8 mouse cellular contexts compared by ENCODE assay signal in the genomic region with DNA sequence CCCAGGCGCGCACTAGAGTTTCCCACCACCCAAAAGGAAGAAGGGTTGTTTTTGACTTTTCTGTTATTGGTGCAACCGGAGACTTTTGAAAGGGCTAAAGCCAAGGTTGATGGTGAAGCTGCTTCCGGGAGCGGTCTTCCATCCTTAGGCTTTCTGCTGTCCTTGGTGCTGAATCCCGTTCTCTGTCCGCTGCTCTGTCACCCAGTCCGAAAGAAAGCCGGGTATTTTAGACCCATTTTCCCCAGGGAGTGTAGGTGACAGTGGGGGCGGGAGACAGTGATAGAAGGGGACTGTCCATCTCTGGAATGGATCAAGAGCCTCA. TPM values are rescaled to one million over a fixed set of nuclear protein-coding genes. Genes with fewer than 3 reads are reported as not detected.
DNase-seq lines count a peak whose midpoint lies in the region; ATAC-seq and TF ChIP-seq lines count a peak whose summit lies in the region.

No protein-coding gene starts in this region.

- H3K4me2 ChIP-seq in limb, embryonic 13.5 days (replicated peaks), result peak overlapping the region; percentile 67
- peak overlapping the region; percentile 81 for H3K4me2 ChIP-seq in neural tube, embryonic 11.5 days (ENCODE audit: low read depth)

- H3K27ac ChIP-seq in hindbrain, embryonic 10.5 days, result no peak overlapping the region
- H3K27ac ChIP-seq in limb, embryonic 13.5 days, result no peak overlapping the region
- no peak overlapping the region for H3K27ac ChIP-seq in neural tube, embryonic 11.5 days (ENCODE audit: low read depth, low read length)
- H3K27ac ChIP-seq in layer of hippocampus, adult 2 months, result no peak overlapping the region

- peak; percentile 28 for DNase-seq in right cerebral cortex, postnatal 4 days
- DNase-seq in right cerebral cortex, adult 18-20 months, result no peak
- DNase-seq in embryo, embryonic 10.5 days (ENCODE audit: low spot score), result peak; percentile 88
- DNase-seq in hindbrain, embryonic 10.5 days (ENCODE audit: low spot score), result peak; percentile 73
- peak; percentile 72 for DNase-seq in neural tube, embryonic 11.5 days (ENCODE audit: low spot score)
- no peak for DNase-seq in layer of hippocampus, adult 2 months (ENCODE audit: low spot score in 2 of 2)

- H3K9ac ChIP-seq in limb, embryonic 13.5 days, result no peak overlapping the region
- no peak overlapping the region for H3K9ac ChIP-seq in neural tube, embryonic 11.5 days (ENCODE audit: low read length)

- no peaks in the 10 kb centered on the region for H3K9me3 ChIP-seq in hindbrain, embryonic 10.5 days
- H3K9me3 ChIP-seq in limb, embryonic 13.5 days, result no peaks in the 10 kb centered on the region
- no peaks in the 10 kb centered on the region for H3K9me3 ChIP-seq in neural tube, embryonic 11.5 days (ENCODE audit: control insufficient read depth, low read length)

- peaks cover 26% of the 10 kb centered on the region for H3K4me1 ChIP-seq in hindbrain, embryonic 10.5 days (replicated peaks)
- H3K4me1 ChIP-seq in limb, embryonic 13.5 days, result peaks cover 6% of the 10 kb centered on the region
- H3K4me1 ChIP-seq in neural tube, embryonic 11.5 days (ENCODE audit: control insufficient read depth, insufficient read depth, low read length), result peaks cover 11% of the 10 kb centered on the region

- H3K4me3 ChIP-seq in hindbrain, embryonic 10.5 days, result peak overlapping the region; percentile 59
- H3K4me3 ChIP-seq in limb, embryonic 13.5 days, result peak overlapping the region; percentile 37; the same call in 1 of the 2 replicates
- H3K4me3 ChIP-seq in neural tube, embryonic 11.5 days (ENCODE audit: low read depth, low read length), result peak overlapping the region; percentile 46; the same call in 1 of the 2 replicates
- H3K4me3 ChIP-seq in layer of hippocampus, adult 2 months, result no peak overlapping the region; the same call in 1 of the 2 replicates

- no peaks in the 10 kb centered on the region for H3K36me3 ChIP-seq in hindbrain, embryonic 10.5 days
- no peaks in the 10 kb centered on the region for H3K36me3 ChIP-seq in limb, embryonic 13.5 days
- no peaks in the 10 kb centered on the region for H3K36me3 ChIP-seq in neural tube, embryonic 11.5 days (ENCODE audit: control insufficient read depth, insufficient read depth, low read length)

- peaks cover 62% of the 10 kb centered on the region for H3K27me3 ChIP-seq in hindbrain, embryonic 10.5 days (ENCODE audit: insufficient read depth, poor library complexity, severe bottlenecking)
- peaks cover 63% of the 10 kb centered on the region for H3K27me3 ChIP-seq in limb, embryonic 13.5 days
- peaks cover 30% of the 10 kb centered on the region for H3K27me3 ChIP-seq in neural tube, embryonic 11.5 days (ENCODE audit: control insufficient read depth, insufficient read depth, low read length)

- no peak for ATAC-seq in limb, embryonic 13.5 days (ENCODE audit: low FRiP score, low read depth)
- no peak for ATAC-seq in neural tube, embryonic 11.5 days (ENCODE audit: insufficient read depth, low FRiP score, low TSS enrichment)
- ATAC-seq in inflammation-experienced regulatory T-cells, adult 6 months, result no peak

- no peak for TF ChIP-seq CTCF in layer of hippocampus, adult 2 months (conservative IDR thresholded peaks at IDR 0.05)

- WGBS in hindbrain, embryonic 10.5 days, result 3% methylated on average over 10 of the region's 10 CpGs
- WGBS in limb, embryonic 13.5 days, result 2% methylated on average over 10 of the region's 10 CpGs
- under 1% methylated on average over 10 of the region's 10 CpGs for WGBS in neural tube, embryonic 11.5 days

RNA-seq across cellular contexts. Expression of gene Drd2, which starts 0.6 kb away (rescaled TPM):
- 1.2 and 1.3 TPM in 2 replicates for polyA plus RNA-seq in hindbrain, embryonic 10.5 days (2016; fragmentation: Nextera tagmentation; extraction: Ambion mirVana)
- polyA plus RNA-seq in limb, embryonic 13.5 days (2015; fragmentation: Nextera tagmentation; extraction: Ambion mirVana), result not detected in 2 replicates
- polyA plus RNA-seq in neural tube, embryonic 11.5 days (2014; fragmentation: Nextera tagmentation; extraction: Ambion mirVana), result 0.37 and 0.69 TPM in 2 replicates
- polyA plus RNA-seq in inflammation-experienced regulatory T-cells, adult 6 months (2017; shearing (Covaris generic)), result not detected
- 1 to 10 TPM; 2.4 to 3.6 TPM for total RNA-seq in layer of hippocampus, adult 2 months (2021)

Comparison
In these comparisons a context has a peak if more than half of its experiments do, and no peak if none do; other contexts are left out.
1. DNase-seq: peak in right cerebral cortex, postnatal 4 days (single experiment), embryo, embryonic 10.5 days (single experiment), hindbrain, embryonic 10.5 days (single experiment) and neural tube, embryonic 11.5 days (single experiment); none in right cerebral cortex, adult 18-20 months (single experiment) and layer of hippocampus, adult 2 months (0 of 2).